Mouse (Mus musculus): ENCODE data around the gene Col4a2.

Gene Col4a2

GRCm38 (mm10) chr8:11313176-11314111 lies 839 bp downstream of the Col4a2 start:
- H3K27me3 ChIP-seq (ENCODE audit: insufficient read depth, low read length) = peaks cover 97% of the 10 kb centered on the region
- peaks cover 35% of the 10 kb centered on the region for H3K4me1 ChIP-seq (replicated peaks; ENCODE audit: low read depth, low read length)
- no peaks in the 10 kb centered on the region for H3K36me3 ChIP-seq (ENCODE audit: insufficient read depth, low read length)
- peak overlapping the region; percentile 82 for H3K4me3 ChIP-seq (replicated peaks; ENCODE audit: low read length)
- TF ChIP-seq POU5F1 (IDR thresholded peaks at IDR 0.05; ENCODE audit: borderline replicate concordance, low read length) (no peak), NANOG (IDR thresholded peaks at IDR 0.05; ENCODE audit: borderline replicate concordance, low read length) (no peak)
- H3K9me3 ChIP-seq (ENCODE audit: low read length) = no peaks in the 10 kb centered on the region

DNA sequence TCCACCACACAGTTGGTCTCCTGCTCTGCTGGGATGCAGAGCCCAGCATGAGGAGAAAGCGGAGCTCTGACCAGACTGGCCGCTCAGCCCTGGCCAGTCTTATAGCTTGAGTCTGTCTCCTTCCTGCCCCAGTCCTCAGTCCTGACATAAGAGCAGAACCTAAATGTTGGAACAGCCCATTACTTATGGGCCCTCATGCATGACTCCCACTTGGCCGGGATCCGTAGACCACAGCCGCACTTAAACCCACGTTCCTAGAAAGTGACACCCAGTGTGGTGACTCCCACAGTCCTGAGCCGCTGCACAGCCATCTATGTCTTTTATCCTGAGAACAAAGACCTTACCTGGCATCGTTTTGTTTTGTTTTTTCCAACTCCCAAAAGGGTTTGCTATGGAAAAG lies 2.0 kb downstream of the Col4a2 start:
- H3K4me3 ChIP-seq (replicated peaks; ENCODE audit: low read length) = no peak overlapping the region
- no peaks in the 10 kb centered on the region for H3K9me3 ChIP-seq (ENCODE audit: low read length)
- peaks cover 95% of the 10 kb centered on the region for H3K27me3 ChIP-seq (ENCODE audit: insufficient read depth, low read length)
- peaks cover 24% of the 10 kb centered on the region for H3K4me1 ChIP-seq (replicated peaks; ENCODE audit: low read depth, low read length)
- no peaks in the 10 kb centered on the region for H3K36me3 ChIP-seq (ENCODE audit: insufficient read depth, low read length)
- TF ChIP-seq CTCF (conservative IDR thresholded peaks at IDR 0.05; ENCODE audit: low read length) = no peak
- TF ChIP-seq POU5F1 (IDR thresholded peaks at IDR 0.05; ENCODE audit: borderline replicate concordance, low read length) = no peak
- no peak for TF ChIP-seq NANOG (IDR thresholded peaks at IDR 0.05; ENCODE audit: borderline replicate concordance, low read length)

DNA sequence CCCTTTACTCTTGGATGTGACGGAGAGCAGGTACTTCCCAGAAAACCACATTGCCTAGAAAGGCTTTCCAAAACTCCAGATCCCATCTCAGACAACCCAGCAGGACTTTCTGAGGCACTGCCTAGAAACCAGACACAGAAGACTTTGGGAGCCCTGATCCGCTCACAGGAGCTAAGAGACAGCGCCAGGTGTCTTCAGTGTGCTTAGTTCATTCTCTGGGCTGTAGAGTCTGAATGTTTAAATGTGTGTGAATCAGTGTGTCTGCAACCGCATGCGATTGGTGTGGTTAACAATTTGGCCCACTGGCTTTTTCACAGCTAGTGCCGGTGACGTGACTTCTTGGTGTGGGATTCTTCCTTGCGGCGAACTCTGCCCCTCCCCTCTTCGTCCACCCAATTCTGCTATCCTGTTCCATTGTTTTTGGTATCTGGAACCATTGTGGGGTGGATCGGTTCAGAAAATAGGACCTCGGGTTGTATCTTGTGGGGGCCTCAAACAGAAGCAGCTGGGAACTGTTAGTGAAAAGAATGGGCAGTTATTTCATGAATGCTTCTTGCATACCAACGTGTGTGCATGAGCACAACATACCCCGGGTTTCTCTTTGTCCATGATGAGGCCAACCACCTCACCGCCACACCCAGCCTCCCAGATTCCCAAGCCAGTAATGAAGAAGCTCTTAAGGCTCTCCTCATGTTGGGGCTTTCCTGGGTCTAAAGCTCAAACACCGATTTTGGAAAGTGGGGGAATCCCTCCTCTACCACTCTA lies 2.8 kb downstream of the Col4a2 start:
- no peak for TF ChIP-seq NANOG (IDR thresholded peaks at IDR 0.05; ENCODE audit: borderline replicate concordance, low read length)
- no peak for TF ChIP-seq CTCF (conservative IDR thresholded peaks at IDR 0.05; ENCODE audit: low read length)
- TF ChIP-seq POU5F1 (IDR thresholded peaks at IDR 0.05; ENCODE audit: borderline replicate concordance, low read length) = no peak
- H3K4me1 ChIP-seq (replicated peaks; ENCODE audit: low read depth, low read length) = peaks cover 23% of the 10 kb centered on the region
- no peaks in the 10 kb centered on the region for H3K9me3 ChIP-seq (ENCODE audit: low read length)
- no peaks in the 10 kb centered on the region for H3K36me3 ChIP-seq (ENCODE audit: insufficient read depth, low read length)
- H3K27me3 ChIP-seq (ENCODE audit: insufficient read depth, low read length) = peaks cover 90% of the 10 kb centered on the region
- no peak overlapping the region for H3K4me3 ChIP-seq (replicated peaks; ENCODE audit: low read length)

DNA sequence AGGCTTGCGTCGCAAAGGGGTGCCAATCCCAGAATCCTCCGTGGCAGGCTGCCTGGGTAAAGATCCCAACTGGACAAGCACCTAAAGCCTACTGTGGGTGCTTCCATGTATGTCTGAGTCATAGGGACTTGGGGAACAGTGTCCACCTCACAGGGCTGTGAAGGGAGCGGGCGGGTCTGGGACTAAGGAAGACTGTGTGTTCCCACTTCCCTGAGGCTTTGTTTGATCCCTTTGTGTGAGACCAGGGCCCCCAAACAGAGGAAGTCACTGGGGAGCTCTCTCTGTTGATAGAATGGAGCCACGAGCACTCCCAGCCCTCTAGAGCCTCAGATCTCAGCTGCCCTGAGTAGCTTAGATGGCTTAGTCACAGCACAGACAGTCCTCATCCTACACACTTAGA lies 3.5 kb downstream of the Col4a2 start:
- Histone ChIP-seq H3K27me3 (ENCODE audit: insufficient read depth, low read length) (peaks cover 90% of the 10 kb centered on the region), H3K4me3 (replicated peaks; ENCODE audit: low read length) (no peak overlapping the region), H3K4me1 (replicated peaks; ENCODE audit: low read depth, low read length) (peaks cover 22% of the 10 kb centered on the region), H3K36me3 (ENCODE audit: insufficient read depth, low read length) (no peaks in the 10 kb centered on the region), H3K9me3 (ENCODE audit: low read length) (no peaks in the 10 kb centered on the region)
- no peak for TF ChIP-seq POU5F1 (IDR thresholded peaks at IDR 0.05; ENCODE audit: borderline replicate concordance, low read length)
- no peak for TF ChIP-seq NANOG (IDR thresholded peaks at IDR 0.05; ENCODE audit: borderline replicate concordance, low read length)
- no peak for TF ChIP-seq CTCF (conservative IDR thresholded peaks at IDR 0.05; ENCODE audit: low read length)

GRCm38 (mm10) chr8:11319405-11319804 lies 6.8 kb downstream of the Col4a2 start:
- H3K27me3 ChIP-seq (ENCODE audit: insufficient read depth, low read length) = peaks cover 73% of the 10 kb centered on the region
- no peaks in the 10 kb centered on the region for H3K4me1 ChIP-seq (replicated peaks; ENCODE audit: low read depth, low read length)
- no peak for TF ChIP-seq NANOG (IDR thresholded peaks at IDR 0.05; ENCODE audit: borderline replicate concordance, low read length)
- no peak for TF ChIP-seq POU5F1 (IDR thresholded peaks at IDR 0.05; ENCODE audit: borderline replicate concordance, low read length)
- no peak for TF ChIP-seq CTCF (conservative IDR thresholded peaks at IDR 0.05; ENCODE audit: low read length)
- no peak overlapping the region for H3K4me3 ChIP-seq (replicated peaks; ENCODE audit: low read length)
- H3K36me3 ChIP-seq (ENCODE audit: insufficient read depth, low read length) = no peaks in the 10 kb centered on the region
- H3K9me3 ChIP-seq (ENCODE audit: low read length) = no peaks in the 10 kb centered on the region

DNA sequence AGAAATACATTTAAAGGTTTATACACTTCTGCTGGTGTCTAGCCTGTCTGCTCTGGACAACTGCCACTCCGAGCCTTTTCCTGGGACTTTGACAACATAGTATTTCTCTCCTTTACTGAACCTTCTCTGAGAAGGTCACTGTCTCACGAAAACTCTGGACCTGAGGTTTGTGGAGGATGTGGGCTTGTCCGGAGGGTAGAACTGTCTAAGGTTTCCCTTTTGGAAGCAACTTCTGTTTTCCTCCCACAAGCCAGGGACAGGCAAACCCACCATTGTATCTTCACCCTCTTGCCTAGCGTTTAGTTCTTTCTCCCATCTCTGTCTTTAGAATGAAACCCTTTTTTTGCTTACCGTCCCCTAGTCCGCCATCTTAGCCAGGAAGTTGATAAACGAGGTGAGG lies 9.2 kb downstream of the Col4a2 start:
- TF ChIP-seq NANOG (IDR thresholded peaks at IDR 0.05; ENCODE audit: borderline replicate concordance, low read length) = no peak
- TF ChIP-seq POU5F1 (IDR thresholded peaks at IDR 0.05; ENCODE audit: borderline replicate concordance, low read length) = no peak
- TF ChIP-seq CTCF (conservative IDR thresholded peaks at IDR 0.05; ENCODE audit: low read length) = no peak
- H3K36me3 ChIP-seq (ENCODE audit: insufficient read depth, low read length) = no peaks in the 10 kb centered on the region
- peaks cover 60% of the 10 kb centered on the region for H3K27me3 ChIP-seq (ENCODE audit: insufficient read depth, low read length)
- H3K9me3 ChIP-seq (ENCODE audit: low read length) = no peaks in the 10 kb centered on the region
- no peaks in the 10 kb centered on the region for H3K4me1 ChIP-seq (replicated peaks; ENCODE audit: low read depth, low read length)
- H3K4me3 ChIP-seq (replicated peaks; ENCODE audit: low read length) = no peak overlapping the region

- TF ChIP-seq POU5F1 (IDR thresholded peaks at IDR 0.05; ENCODE audit: borderline replicate concordance, low read length) (no peak), CTCF (conservative IDR thresholded peaks at IDR 0.05; ENCODE audit: low read length) (no peak), NANOG (IDR thresholded peaks at IDR 0.05; ENCODE audit: borderline replicate concordance, low read length) (no peak)
- Histone ChIP-seq H3K4me1 (replicated peaks; ENCODE audit: low read depth, low read length) (no peaks in the 10 kb centered on the region), H3K9me3 (ENCODE audit: low read length) (no peaks in the 10 kb centered on the region), H3K36me3 (ENCODE audit: insufficient read depth, low read length) (no peaks in the 10 kb centered on the region), H3K27me3 (ENCODE audit: insufficient read depth, low read length) (peaks cover 53% of the 10 kb centered on the region), H3K4me3 (replicated peaks; ENCODE audit: low read length) (no peak overlapping the region)
Measured at GRCm38 (mm10) chr8:11322724-11323585, 10.3 kb downstream of the Col4a2 start.

- TF ChIP-seq NANOG (IDR thresholded peaks at IDR 0.05; ENCODE audit: borderline replicate concordance, low read length) (no peak), CTCF (conservative IDR thresholded peaks at IDR 0.05; ENCODE audit: low read length) (no peak), POU5F1 (IDR thresholded peaks at IDR 0.05; ENCODE audit: borderline replicate concordance, low read length) (no peak)
- Histone ChIP-seq H3K27me3 (ENCODE audit: insufficient read depth, low read length) (peaks cover 51% of the 10 kb centered on the region), H3K4me3 (replicated peaks; ENCODE audit: low read length) (no peak overlapping the region), H3K9me3 (ENCODE audit: low read length) (no peaks in the 10 kb centered on the region), H3K4me1 (replicated peaks; ENCODE audit: low read depth, low read length) (no peaks in the 10 kb centered on the region), H3K36me3 (ENCODE audit: insufficient read depth, low read length) (no peaks in the 10 kb centered on the region)
Measured at GRCm38 (mm10) chr8:11323681-11324080, 11.1 kb downstream of the Col4a2 start.
